Mouse (Mus musculus) cerebellum, adult (tissue): ENCODE results near the gene Tlx2.
A peak's percentile ranks its signal among the peaks of the same experiment; 100 is the strongest.

ENCODE experiments used
- ATAC-seq: cut with Nextera tagmentation; 2 replicates; pipeline ENCODE4 v1.9.2; 2017; ENCODE audit warnings: mild to moderate bottlenecking, moderate library complexity, mixed read lengths; ENCODE audit not compliant: insufficient number of reproducible peaks, low FRiP score, low TSS enrichment

The Tlx2 gene

DNA sequence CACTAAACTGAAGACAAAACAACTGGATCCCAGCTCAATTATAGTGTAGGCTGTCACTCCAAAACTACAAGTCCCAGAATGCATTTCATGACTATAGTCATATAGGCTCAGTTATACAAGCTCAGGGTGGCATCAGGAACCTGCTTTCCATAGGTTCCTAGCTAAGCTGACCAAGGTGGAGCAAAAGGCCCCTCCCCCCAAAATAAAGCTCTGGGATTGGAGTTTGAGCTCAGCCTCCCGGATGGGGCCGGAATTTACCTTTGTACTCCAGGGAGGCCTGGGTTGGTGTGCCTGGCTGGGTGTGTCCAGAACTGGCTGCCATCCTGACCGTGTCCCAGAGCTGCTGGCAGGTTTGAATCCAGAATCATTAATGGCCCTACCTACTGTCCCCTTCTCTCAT, 12.3 kb downstream of the Tlx2 start, which contains the start of gene Dqx1:
Gene Dqx1 (plus strand): TSS at position 55 of the 400 bp plus-strand sequence.
- no peak for ATAC-seq

DNA sequence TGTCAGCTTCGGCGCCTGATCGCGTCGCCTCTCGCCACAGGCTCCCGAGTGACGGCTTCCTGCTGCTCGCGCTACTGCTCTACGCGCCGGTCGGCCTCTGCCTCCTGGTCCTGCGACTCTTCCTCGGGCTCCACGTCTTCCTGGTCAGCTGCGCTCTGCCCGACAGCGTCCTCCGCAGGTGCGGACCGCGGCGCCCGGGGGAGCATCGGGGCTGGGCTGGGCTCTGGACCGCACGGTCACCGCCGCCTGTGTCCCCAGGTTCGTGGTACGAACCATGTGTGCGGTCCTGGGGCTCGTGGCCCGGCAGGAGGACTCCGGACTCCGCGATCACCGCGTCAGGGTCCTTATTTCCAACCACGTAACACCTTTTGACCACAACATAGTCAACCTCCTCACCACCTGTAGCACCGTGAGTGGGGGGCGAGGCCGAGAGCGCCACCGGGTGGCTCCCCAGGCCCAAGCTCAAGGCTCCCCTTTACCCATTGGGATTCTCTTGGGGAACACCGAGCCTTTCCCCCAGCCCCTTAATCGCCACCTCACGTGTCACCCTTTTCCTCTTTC, 15.1 kb downstream of the Tlx2 start, which contains the start of gene Htra2:
Gene Htra2 (minus strand): TSS at position 403 of the 561 bp plus-strand sequence.
- ATAC-seq: peak; percentile 24

DNA sequence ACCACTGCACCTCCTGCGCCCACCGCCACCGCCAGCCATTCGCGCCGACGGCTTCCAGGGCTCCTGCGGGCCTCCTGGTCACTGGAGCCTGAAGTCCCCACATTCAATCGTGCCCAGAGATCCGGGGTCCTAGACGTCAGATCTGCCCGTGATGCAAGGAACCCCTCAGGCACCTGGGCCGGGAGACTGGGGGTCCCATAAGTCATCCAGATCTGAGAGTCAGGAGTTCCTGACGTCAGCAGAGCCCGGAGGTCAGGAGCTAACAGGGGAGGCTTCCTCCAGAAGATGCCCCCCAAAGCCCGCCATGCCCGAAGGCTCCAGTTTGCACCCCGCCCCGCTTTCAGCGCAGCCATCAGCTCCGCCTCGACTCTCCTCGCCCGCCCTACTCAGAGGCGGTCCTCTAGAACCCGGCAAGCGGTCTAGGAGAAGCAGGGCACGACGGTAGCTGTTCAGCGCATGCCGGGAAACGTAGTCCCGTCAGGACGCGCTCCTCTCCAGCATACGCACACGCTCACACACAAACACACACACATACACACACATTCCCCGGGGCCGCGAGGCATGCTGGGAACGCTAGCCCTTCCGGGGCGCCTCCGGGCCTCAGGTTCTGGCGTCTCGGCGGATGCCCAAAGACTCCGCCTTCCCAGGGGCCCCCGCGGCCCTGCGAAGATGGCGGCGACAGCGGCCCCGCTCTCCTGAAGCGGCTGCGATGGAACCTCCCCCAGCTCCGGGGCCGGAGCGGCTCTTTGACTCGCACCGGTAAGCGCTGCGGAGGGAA, 15.8 kb downstream of the Tlx2 start, which contains the start of gene Aup1:
Gene Aup1 (plus strand): TSS at position 448 of the 778 bp plus-strand sequence.
- ATAC-seq: peak; percentile 93

DNA sequence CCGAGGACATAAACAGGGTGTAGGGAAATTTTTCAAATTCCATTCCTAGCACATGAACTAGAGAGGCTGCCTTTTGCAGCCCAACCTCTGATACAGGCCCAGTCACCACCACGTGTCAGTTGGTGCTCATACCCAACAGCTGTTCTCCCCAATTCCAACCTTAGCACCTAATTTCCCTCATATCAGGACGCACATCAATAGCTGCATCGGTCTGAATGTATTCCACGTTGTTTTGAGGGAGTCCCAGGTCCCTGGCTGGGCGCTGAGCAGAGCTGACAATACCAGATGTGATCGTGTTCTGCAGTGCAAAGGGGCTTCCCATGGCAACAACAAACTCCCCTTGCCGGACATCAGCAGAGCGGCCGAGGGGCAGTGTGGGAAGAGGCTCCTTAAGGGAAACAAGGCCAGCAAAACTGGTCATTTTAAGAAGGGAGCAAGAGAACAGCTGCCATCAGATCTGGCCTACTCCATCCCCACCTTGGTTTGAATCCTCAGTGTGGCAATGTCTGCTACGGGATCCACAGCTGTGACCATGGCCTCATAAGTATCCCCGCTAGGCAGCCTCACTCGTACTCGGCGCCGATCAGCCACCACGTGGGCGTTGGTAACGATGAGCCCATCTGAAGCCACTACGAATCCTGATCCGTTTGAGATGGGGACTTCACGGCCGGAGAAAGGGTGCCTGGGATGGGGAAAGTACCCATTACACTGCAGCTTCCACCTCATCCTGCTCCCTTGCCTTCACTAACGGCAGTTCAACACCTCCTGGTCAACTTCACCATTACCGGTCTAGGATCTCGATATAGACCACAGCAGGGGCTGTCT, 16.7 kb downstream of the Tlx2 start:
- no peak for ATAC-seq

DNA sequence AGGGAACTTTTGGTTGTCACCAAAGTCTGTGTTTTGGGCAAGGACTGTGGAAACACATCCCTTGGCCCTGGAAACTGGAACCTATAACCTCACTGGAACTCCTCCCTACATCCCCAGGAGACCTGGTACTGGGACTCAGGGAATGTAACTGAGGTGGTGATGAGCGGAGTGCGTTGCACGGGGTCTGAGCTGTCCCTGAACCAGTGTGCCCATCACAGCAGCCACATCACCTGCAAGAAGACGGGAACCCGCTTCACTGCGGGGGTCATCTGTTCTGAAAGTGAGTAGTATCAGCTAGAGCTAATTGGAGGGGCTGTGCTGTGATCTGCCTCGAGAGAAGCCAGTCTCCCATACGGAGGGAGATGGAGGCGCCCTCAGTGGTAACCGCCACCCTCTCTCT, 20.7 kb downstream of the Tlx2 start:
- ATAC-seq: no peak

- no peak for ATAC-seq
Measured at GRCm38 (mm10) chr6:83044742-83045141, 25.4 kb downstream of the Tlx2 start.

- no peak for ATAC-seq
Measured at GRCm38 (mm10) chr6:83043993-83044392, 26.1 kb downstream of the Tlx2 start.

DNA sequence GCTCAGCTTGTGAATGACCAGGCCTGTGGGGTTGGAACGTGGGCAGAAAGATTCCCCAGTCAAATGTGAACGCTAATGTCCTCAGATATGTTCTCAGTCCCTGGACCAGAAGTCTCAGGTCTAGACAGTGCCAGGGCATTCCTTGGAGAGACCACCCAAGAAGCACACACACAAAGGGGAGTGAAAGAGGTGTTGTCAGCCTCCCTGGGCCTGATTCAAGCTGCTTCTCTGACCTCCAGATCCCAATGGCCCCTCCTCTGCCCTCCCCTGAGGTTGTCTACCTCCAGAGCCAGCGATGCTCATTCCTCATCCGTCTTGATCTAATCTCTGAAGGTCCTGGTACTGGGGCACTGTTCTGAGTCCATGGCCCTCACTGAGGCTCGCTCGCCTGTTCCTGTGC, 26.5 kb downstream of the Tlx2 start:
- no peak for ATAC-seq

GRCm38 (mm10) chr6:83040601-83041000, 29.5 kb downstream of the Tlx2 start:
- no peak for ATAC-seq

- peak; percentile 74 for ATAC-seq
Measured at GRCm38 (mm10) chr6:83038496-83039012, 31.5 kb downstream of the Tlx2 start.

GRCm38 (mm10) chr6:83037188-83037587, 32.9 kb downstream of the Tlx2 start:
- ATAC-seq: no peak

GRCm38 (mm10) chr6:83034463-83035055, 35.5 kb downstream of the Tlx2 start:
- no peak for ATAC-seq

DNA sequence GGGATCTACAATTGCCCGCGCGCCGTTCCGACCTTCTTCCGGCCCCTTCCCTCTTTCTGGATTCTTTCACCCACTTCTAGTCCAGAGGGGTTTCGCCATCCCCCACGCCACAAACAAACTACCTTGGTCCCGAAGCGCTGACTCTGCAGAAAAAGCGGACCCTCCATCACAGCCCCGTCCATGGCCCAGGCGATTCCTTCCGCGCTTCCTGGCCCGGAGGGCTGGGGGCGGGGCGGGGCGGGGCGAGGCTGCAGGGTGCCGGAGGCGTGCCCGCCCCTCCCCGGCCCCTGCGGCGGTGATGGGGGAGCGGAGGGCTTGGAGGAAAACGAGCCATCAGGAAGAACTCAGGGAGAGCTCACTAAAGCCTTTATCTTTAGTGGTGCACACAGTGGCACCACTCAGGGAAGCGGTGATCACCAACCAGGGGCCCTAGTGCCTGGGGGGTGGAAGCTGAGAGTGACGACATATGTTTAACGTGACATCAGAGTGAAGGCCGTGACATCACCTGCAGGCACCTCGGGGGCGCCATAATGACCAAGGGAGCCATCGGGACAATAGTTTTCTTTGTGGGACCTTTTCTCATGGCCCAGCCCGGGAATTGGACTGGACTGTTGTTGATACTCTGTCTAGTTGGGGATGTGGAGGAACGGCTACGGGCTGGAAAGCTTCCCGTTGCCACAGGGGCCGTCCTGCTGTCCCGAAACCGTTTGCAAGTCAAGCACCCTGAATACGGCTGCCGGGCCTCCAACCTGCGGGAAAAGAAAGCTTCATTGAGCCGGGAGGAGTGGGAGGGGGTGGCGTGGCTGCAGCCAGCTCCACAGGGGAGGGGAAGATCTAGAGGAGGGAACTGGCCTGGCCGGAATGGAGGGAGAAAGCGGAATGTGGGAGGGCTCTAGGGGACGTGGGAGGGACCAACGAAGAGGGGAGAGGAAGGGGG, 36.6 kb downstream of the Tlx2 start, which contains the start of the genes Dok1 and Loxl3:
Gene Dok1 (minus strand): TSS at position 223 of the 937 bp plus-strand sequence.
Gene Loxl3 (plus strand): TSS at position 925 of the 937 bp plus-strand sequence.
- ATAC-seq: no peak

- no peak for ATAC-seq
Measured at GRCm38 (mm10) chr6:83032769-83033191, 37.3 kb downstream of the Tlx2 start.

DNA sequence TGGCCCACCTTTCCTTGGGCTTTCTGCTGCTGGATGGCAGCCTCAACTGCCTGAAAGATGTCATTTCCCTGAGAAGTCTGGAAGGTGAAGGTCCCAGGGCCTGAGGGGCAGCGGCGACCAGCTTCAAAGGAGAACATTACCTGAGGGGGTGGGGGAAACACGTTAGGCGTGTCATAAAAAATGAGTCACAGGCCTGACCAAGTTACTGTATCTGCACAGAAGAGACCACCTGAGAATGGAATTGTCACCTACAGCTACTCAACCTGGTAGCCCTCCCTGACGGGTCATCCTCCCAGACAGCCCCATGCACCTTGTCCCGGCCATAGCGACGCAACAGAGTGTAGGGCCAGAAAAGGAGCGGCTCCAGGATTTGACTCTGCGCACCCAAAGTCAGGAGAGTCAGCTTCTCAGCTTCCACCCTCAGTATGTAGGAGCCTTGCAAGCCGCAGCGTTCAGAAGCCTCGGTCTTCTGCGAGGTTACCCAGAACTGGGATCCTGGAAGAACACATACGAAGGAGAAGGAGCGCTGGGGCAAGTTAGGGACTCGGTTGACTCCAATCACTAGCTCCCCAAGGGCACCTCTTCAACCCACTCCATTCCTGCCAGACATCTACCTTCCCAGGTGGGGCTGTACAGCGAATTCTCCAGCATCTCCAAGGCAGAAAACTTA, 38.0 kb downstream of the Tlx2 start:
- no peak for ATAC-seq

- ATAC-seq: no peak
Measured at GRCm38 (mm10) chr6:83031111-83031510, 39.0 kb downstream of the Tlx2 start.

DNA sequence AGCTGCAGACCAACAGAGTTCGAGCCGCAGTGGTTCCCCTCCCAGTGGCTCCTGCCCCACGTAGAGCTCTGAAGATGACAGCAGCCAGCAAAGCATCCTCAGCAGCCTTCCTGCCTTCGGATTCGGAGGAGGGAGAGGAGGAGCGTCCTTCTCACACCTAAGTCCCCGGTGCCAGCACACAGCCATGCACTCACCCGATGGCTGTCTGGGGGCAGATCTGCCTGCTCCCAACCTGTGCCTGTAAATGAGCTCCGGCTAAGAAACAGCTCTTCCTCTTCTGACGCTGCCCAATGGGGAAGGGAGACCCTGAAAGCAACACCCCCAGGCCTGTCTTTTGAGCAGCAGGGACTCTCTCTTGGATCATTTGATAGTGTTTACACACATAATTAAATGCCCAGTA, 40.3 kb downstream of the Tlx2 start:
- ATAC-seq: no peak

- ATAC-seq: no peak
Measured at GRCm38 (mm10) chr6:83027706-83028105, 42.4 kb downstream of the Tlx2 start.

- ATAC-seq: no peak
Measured at GRCm38 (mm10) chr6:83027293-83027692, 42.8 kb downstream of the Tlx2 start.
